Mouse (Mus musculus) frontal cortex, postnatal 10 days (tissue): Measurements from ENCODE around the gene Prdm16.
A peak's percentile ranks its signal among the peaks of the same experiment; 100 is the strongest.

ENCODE experiments used
- DNase-seq, 2 experiments: peaks; one replicate each; pipeline ENCODE4 v3.0.0; 2022; ENCODE audit warnings: low spot score in 2 of 2, mixed read lengths in 1 of 2

The Prdm16 gene

GRCm38 (mm10) chr4:154390333-154391080 lies 246.2 kb downstream of the Prdm16 start:
- peak in 1 of 2 experiments; percentile 44 for DNase-seq

- DNase-seq, result no peak
Measured at GRCm38 (mm10) chr4:154389641-154390040, 247.0 kb downstream of the Prdm16 start.

DNA sequence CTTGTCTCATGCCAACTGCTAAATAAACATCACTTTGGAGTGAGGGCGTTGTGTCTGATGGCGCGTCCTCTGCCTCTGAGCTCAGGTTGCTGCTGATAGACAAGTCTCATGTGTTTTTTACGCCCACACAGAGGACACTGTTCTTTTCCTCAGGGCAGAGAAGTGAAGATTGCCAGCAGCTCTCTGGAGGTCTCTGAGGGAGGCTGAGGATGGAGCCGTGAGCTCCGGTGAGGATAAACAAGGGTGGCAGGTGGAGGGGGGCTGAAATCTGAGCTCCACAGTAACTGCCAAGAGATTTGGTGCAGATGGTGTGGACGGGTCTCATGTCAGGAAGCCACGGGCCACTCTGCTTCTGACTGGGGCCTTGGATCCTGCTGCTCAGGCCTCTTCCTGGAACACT lies 249.9 kb downstream of the Prdm16 start:
- DNase-seq, result no peak

GRCm38 (mm10) chr4:154385918-154386317 lies 250.8 kb downstream of the Prdm16 start:
- no peak for DNase-seq

- no peak for DNase-seq
Measured at GRCm38 (mm10) chr4:154385208-154385607, 251.5 kb downstream of the Prdm16 start.

- no peak for DNase-seq
Measured at GRCm38 (mm10) chr4:154378876-154379275, 257.8 kb downstream of the Prdm16 start.

- DNase-seq, result no peak
Measured at GRCm38 (mm10) chr4:154375939-154376625, 260.6 kb downstream of the Prdm16 start.

DNA sequence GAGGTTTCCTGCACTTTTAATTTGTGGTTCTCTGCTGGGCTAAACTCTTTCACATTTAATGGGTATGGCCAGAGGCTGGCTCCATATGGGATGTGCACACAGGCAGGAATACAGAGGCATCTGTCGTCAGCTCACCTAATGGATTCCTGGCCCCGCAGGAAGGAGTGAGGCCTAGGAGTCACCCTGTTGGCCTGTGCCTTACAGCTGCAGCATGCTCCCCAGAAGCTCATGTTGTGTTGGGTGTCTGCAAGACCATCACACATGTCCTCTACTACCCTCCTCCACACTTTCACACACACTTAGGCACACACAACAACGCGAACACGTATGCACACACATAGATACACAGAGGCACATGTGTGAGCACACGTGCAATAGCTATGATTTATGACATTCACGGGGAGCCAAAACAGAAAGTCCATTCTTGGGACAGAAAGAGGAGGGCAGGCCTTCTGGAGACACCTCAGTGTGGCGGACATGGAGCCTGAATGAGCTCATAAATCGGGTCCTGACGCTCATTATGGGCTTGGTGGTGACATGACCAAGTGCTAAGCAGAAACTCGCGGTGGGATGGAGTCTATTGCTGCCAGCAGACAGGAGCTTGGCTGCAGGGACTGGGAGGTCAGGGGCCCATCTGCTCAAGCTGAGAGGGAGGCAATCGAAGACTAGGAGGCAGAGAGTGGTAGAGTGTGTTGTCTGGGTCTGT lies 265.0 kb downstream of the Prdm16 start:
- DNase-seq, result no peak

GRCm38 (mm10) chr4:154370841-154371240 lies 265.8 kb downstream of the Prdm16 start:
- DNase-seq, result no peak

DNA sequence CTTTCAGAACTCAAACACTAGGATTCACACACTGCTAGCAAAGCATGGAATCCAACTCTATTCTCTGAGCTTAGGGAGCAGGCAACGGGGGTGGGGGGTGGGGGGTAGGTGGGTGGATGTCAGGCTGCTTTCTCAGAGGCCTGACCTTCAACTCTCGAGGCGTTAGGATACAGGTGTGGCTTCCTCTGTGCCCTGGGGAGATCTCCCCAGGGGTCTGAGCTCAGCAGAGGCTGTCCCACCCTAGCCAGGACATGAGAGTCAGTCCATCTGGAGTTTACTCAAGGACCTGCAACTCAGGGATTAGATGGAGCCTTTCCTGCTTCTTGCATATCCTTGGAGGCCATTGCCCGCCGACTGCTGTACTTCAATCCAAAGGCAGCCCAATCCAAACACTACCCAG lies 267.6 kb downstream of the Prdm16 start:
- DNase-seq, result no peak

DNA sequence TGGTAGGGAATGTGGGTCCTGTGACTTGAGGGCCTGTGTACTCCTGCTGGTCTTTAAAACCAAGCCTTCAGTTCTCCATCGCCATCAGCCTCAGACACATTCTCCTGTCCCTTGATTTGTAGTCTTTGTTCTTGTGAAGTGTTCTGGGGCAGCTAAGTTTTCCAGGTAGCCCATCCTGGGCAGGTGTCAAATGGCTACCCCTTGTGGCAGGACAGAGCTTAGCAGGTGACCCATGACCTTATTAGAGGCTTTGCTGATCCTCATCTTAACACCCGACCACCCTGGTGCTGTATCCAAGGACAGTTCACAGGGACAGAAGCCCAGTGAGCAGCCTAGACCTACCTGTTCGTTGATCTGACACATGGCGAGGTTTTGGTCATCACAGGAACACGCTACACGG lies 269.8 kb downstream of the Prdm16 start:
- DNase-seq, result no peak

- DNase-seq, result peak in 1 of 2 experiments; percentile 25
Measured at GRCm38 (mm10) chr4:154364752-154365151, 271.9 kb downstream of the Prdm16 start.

GRCm38 (mm10) chr4:154360850-154361249 lies 275.8 kb downstream of the Prdm16 start:
- DNase-seq, result no peak

DNA sequence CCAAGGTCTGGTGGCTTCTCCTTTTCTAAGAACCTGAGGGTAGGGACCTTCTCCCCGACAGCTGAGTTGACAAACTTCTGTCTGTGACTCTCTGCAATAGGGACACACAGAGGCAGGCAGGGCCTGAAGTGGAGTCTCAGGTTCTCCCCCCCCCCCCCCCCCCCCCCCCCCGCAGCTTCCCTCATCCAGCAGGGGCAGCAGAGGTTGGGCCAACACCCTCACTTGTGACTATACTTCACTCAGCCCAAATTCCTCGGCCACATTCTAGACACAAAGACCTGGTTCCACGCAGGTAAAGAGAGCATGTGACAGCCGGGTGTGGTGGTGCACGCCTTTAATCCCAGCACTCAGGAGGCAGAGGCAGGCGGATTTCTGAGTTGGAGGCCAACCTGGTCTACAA lies 276.2 kb downstream of the Prdm16 start:
- no peak for DNase-seq

GRCm38 (mm10) chr4:154359762-154360300 lies 276.8 kb downstream of the Prdm16 start:
- DNase-seq, result no peak

DNA sequence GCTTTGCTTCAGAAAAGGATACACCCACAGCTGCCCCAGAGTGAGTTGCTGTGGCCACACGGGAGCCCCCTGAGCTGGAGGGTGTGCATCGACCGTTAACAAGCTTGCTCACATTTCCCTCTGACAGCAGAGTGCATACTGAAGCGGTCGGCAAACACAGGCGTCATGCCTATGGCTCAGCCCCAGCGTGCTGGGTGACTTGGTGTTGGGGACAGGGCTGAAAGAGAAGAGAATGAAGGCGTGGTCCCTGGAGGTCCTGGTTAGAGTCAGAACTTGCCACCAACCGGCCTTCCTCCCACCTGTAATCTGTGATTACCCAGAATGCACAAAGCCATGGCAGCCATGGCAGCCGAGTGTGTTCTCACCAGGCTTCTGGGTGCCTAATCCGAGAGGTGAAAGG lies 277.9 kb downstream of the Prdm16 start:
- DNase-seq, result no peak

DNA sequence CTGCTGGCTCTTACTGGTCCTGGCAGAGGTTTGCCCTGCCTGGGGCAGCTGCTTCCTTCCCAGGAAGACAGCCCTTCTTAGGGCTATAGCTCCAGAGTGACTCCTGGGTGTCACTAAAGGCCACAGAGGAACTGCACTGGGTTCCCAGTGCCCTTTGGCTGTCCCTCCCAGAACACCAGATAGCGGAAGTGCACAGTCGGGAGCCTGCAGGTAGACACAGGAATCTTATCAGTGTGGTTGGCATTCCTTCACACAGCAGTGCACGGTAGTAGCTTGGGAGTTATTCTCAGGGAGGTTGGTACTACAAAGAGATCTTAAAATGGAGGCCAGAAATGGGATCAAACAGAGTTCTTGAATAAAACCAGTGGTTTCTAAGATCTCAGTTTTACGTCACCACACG lies 278.3 kb downstream of the Prdm16 start:
- DNase-seq, result no peak

GRCm38 (mm10) chr4:154355408-154355807 lies 281.3 kb downstream of the Prdm16 start:
- DNase-seq, result no peak

DNA sequence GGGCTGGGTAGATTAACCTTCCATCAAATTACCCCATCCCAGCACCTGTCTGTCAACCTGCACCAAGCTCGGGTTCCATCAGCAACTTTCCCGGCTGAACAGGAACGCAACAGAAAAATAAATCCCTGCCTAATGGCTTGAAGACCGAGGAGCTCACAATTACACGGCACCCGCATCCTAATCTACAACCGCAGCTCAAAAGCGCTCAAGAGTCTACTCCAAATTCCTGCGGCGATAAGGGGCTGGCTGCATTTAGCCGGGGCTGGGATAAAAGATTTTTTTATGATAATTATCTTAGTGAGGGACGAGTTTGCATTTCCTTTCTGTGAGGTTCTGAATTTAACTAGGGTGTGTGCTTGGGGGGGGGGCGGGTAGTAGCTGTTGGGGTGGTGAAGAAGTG lies 284.4 kb downstream of the Prdm16 start:
- no peak for DNase-seq

DNA sequence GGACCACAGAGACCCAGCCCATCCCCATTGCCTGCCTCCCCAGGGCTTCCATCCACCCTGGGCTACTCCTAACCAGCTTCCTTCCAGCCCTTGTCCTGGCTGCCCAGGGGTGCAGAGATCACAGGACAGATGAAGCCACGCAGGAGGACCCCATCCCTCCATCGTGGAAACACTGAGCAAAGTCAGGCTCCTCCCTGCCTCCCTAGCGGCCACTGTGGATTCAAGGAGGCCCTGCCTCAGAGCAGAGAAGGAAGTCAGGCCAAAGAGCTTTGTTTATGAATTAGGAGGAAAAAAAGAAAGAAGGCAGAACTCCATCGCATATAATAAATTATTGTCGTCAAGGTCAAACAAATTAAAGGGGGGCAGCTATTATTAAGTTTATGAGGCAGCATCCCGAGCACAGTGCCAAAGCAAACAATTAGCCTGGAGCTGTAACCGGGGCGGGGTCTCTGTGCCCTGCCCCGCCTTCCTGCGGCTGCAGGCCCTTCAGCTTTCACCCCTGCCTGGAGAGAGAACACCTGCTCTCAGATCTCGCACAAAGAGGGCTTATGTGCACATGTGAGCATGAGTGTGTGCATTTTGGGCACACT lies 288.4 kb downstream of the Prdm16 start:
- no peak for DNase-seq

DNA sequence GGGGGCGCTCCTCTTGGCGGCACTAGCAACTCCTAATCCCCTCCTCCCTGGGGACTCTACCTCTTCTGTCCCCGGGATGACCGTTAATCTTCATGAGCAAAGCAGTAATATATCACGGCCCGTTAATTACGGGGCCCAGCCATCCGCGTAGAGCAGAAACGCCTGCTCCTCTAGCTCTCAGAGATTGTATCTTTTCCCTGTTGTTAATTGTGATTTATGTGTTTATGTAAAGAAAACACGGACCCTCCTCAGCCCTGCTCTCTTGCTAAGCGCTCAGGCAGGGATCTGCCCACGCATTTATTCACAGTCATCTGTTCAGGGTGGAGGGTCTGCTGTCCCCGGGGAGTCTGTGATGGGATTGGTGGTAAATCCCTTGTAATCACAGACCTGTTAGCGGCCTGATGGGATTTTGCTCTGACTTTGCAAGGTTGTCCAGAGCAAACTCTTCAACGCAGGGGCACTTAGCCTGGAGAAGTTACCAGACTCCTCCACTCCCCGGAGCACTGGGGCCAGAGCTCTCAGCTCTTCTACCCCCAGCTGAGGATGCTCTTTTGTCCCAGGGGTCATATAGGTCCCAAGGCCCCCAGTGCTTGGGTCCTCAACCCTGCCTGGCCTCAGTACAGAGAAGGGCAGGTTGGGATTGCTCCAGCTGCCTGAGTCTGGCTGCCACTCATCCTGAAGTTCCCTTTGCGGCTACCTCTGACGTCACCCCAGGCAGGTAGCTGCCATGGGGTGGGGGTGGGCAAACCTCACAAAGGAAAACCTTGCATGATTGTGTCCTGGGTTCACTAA lies 289.7 kb downstream of the Prdm16 start:
- no peak for DNase-seq
